Mouse (Mus musculus) midbrain, embryonic 14.5 days (tissue): ENCODE data around the gene Ern2. TPM values are rescaled to one million over a fixed set of nuclear protein-coding genes. Genes with fewer than 3 reads are reported as not detected.

Experiments
- ATAC-seq: fragments of 200-750 bp; cut with Nextera tagmentation; 2 replicates; pipeline ENCODE4 v1.8.0; 2017; ENCODE audit warnings: moderate number of reproducible peaks, moderate library complexity; ENCODE audit not compliant: low FRiP score, low TSS enrichment
- DNase-seq: peaks from one replicate; pipeline ENCODE4 v3.0.0-alpha.2; 2015
- H3K27ac ChIP-seq: fragments of 300-500 bp; sonication (generic); replicated peaks from 2 replicates; pipeline ENCODE4 v1.5.1; 2014; ENCODE audit warnings: mild to moderate bottlenecking, low read depth, low read length, moderate library complexity
- H3K27me3 ChIP-seq: fragments of 300-500 bp; sonication (generic); 2 replicates; pipeline ENCODE4 v1.6.1; 2014; ENCODE audit warnings: low read length, control low read depth, mixed read lengths; ENCODE audit not compliant: control insufficient read depth, insufficient read depth
- H3K36me3 ChIP-seq: fragments of 300-500 bp; sonication (generic); 2 replicates; pipeline ENCODE4 v1.6.1; 2014; ENCODE audit warnings: low read length, control low read depth; ENCODE audit not compliant: control insufficient read depth, insufficient read depth
- H3K4me1 ChIP-seq: fragments of 300-500 bp; sonication (generic); 2 replicates; pipeline ENCODE4 v1.6.1; 2014; ENCODE audit warnings: mild to moderate bottlenecking, antibody characterized with exemption, low read length, control low read depth; ENCODE audit not compliant: control insufficient read depth, insufficient read depth
- H3K4me2 ChIP-seq: fragments of 300-500 bp; sonication (generic); 2 replicates; pipeline ENCODE4 v1.6.1; 2014; ENCODE audit warnings: mild to moderate bottlenecking, low read length, moderate library complexity
- H3K4me3 ChIP-seq: fragments of 300-500 bp; sonication (generic); replicated peaks from 2 replicates; pipeline ENCODE4 v1.5.1; 2014; ENCODE audit warnings: low read depth, low read length
- H3K9ac ChIP-seq: fragments of 300-500 bp; sonication (generic); replicated peaks from 2 replicates; pipeline ENCODE4 v1.6.1; 2014; ENCODE audit warnings: mild to moderate bottlenecking, low read length, moderate library complexity
- H3K9me3 ChIP-seq: fragments of 300-500 bp; sonication (generic); 2 replicates; pipeline ENCODE4 v1.6.1; 2016; ENCODE audit warnings: low read length, control low read depth, mixed read lengths; ENCODE audit not compliant: control insufficient read depth
- WGBS: fragments of 180-500 bp; shearing (Covaris S2); extraction: QIAGEN DNeasy Blood & Tissue Kit; methylation state at CpG from one replicate; pipeline ENCODE4 v1.1.7; 2014; 5-methylcytosine and 5-hydroxymethylcytosine counted together
- polyA plus RNA-seq: library from polyadenylated mRNA; unstranded; fragments of >200 nt; fragmentation: Nextera tagmentation; extraction: Ambion mirVana; gene quantifications from 2 replicates; pipeline ENCODE4 v1.2.1, GENCODE M21; 2014

The Ern2 gene
- polyA plus RNA-seq, 1 experiment from 2014 or later: 1.1 TPM

DNA sequence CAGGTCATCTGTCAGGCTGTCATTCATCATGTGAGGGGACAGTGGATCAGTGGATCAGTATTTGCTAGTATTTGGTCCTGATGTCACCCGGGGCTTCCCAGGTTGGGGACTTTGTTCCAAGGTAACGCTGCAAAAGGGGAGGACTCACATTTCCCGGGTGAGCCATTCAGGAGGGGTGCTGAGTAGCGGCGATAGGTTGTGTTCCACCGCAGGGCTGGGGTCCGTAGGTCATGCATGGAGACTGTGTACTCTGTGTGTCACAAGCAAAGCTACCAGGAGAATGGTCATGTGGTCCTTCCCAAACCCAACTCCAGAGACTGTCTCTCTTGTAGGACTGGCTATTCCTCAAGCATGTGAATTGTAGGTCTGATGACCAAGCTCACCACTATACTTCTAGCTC, 5.3 kb downstream of the Ern2 start:
- Histone ChIP-seq H3K36me3 (no peaks in the 10 kb centered on the region), H3K27ac (no peak overlapping the region), H3K9me3 (no peaks in the 10 kb centered on the region), H3K9ac (no peak overlapping the region), H3K4me2 (no peak overlapping the region), H3K27me3 (no peaks in the 10 kb centered on the region), H3K4me1 (no peaks in the 10 kb centered on the region), H3K4me3 (no peak overlapping the region)
- ATAC-seq (no peak), DNase-seq (no peak)
- WGBS: 87% methylated on average over 7 of the region's 7 CpGs

DNA sequence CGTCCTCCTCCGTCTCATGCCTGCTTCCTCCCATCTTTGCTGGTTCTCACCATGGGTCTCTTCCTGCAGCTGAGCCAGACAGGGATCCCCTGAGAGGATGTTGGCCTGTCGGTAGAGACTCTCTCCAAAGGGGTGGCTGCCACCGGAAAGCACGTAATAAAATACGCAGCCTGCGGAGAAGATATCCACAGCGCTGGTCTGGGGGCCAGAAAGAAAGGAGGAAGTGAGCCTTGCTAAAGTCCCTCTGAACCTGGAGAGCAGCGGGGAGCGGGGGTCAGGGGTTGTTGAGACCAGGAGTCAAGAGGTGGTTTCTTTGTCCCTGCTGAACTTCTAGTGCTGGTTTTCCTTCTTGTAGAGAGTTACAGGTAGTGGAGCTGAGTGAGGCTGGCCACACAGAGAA, 14.4 kb downstream of the Ern2 start:
- no peaks in the 10 kb centered on the region for H3K4me1 ChIP-seq
- ATAC-seq: no peak
- H3K27me3 ChIP-seq: no peaks in the 10 kb centered on the region
- H3K4me2 ChIP-seq: no peak overlapping the region
- 84% methylated on average over 10 of the region's 10 CpGs for WGBS
- peaks cover 24% of the 10 kb centered on the region; the same call in 1 of the 2 replicates for H3K36me3 ChIP-seq
- DNase-seq: no peak
- no peak overlapping the region for H3K4me3 ChIP-seq
- H3K27ac ChIP-seq: no peak overlapping the region
- no peak overlapping the region for H3K9ac ChIP-seq
- H3K9me3 ChIP-seq: no peaks in the 10 kb centered on the region

DNA sequence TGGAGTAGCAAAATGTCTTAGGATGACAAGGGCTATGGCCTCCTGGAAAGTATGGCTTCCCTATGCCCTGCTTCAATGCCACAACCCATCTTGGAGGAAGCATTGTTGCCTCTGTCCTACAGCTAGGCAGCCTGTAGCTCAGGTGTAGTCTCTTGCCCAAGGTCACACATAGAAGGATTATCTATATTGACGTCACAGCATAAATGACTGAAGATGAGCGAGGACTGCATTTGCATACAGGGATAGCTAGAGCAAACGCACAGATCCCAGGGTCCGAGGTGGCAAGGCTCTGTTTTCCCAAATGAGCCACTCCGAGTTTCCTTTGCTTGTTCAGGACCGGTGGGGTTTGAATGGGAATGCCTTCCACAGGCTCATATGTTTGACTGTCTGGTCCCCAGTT, 15.3 kb downstream of the Ern2 start:
- 80% methylated on average over 6 of the region's 6 CpGs for WGBS

DNA sequence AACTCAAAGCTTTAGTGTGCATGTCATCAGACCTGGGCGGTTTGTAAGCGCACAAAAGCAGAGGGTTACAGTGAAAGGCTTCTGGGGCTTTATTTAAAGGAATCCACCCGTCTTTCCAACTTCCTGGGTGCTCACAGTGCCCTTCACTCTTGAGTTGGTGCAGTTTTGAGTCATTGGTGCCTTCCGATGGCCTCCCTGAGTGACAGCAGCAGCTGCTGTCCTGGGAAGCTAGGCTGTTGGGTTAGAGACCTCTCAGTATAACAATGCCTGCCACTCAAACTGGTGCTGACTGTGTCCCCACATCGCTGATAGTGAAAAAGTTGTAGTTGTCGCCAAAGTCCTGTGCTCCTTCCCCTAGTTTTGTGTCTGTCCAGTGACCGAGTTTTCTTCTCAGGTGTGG, 18.8 kb downstream of the Ern2 start:
- H3K36me3 ChIP-seq: peaks cover 34% of the 10 kb centered on the region; the same call in 1 of the 2 replicates

More for the DNA sequence above, 15.3 kb downstream of the Ern2 start:
- no peak for ATAC-seq
- H3K27ac ChIP-seq: no peak overlapping the region
- DNase-seq: no peak
- no peak overlapping the region for H3K9ac ChIP-seq
- H3K36me3 ChIP-seq: peaks cover 30% of the 10 kb centered on the region; the same call in 1 of the 2 replicates
- H3K9me3 ChIP-seq: no peaks in the 10 kb centered on the region
- H3K4me1 ChIP-seq: no peaks in the 10 kb centered on the region
- H3K27me3 ChIP-seq: no peaks in the 10 kb centered on the region
- H3K4me3 ChIP-seq: no peak overlapping the region
- no peak overlapping the region for H3K4me2 ChIP-seq

DNA sequence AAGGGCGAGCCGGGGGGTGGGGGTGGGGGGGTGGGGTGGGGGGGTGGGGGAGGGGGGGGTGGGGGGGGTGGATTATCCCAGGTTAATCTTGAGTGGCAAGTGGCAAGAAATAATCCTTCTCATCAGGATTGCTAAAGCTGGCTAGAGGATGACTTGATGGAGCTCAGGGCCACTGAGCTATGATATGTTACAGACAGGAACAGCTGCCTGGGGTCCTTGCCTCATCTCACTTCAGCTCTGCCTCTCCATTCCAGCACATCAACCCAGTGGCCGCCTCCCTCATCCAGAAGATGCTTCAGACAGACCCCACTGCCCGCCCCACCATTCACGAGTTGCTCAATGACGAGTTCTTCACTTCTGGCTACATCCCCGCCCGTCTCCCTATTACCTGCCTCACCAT, 22.2 kb downstream of the Ern2 start:
- H3K36me3 ChIP-seq: peaks cover 23% of the 10 kb centered on the region; the same call in 1 of the 2 replicates
- no peak for DNase-seq
- no peak for ATAC-seq
- H3K27ac ChIP-seq: no peak overlapping the region
- peaks cover 12% of the 10 kb centered on the region; the same call in 1 of the 2 replicates for H3K4me1 ChIP-seq
- no peak overlapping the region for H3K4me3 ChIP-seq
- no peaks in the 10 kb centered on the region for H3K27me3 ChIP-seq
- no peak overlapping the region for H3K9ac ChIP-seq
- WGBS: 90% methylated on average over 8 of the region's 8 CpGs
- H3K4me2 ChIP-seq: no peak overlapping the region
- H3K9me3 ChIP-seq: no peaks in the 10 kb centered on the region

More for the DNA sequence above, 18.8 kb downstream of the Ern2 start:
- Histone ChIP-seq H3K4me2 (no peak overlapping the region), H3K9ac (no peak overlapping the region), H3K4me1 (no peaks in the 10 kb centered on the region), H3K27ac (no peak overlapping the region), H3K4me3 (no peak overlapping the region), H3K9me3 (no peaks in the 10 kb centered on the region), H3K27me3 (no peaks in the 10 kb centered on the region)
- ATAC-seq (no peak), DNase-seq (no peak)
- 92% methylated on average over 7 of the region's 7 CpGs for WGBS

DNA sequence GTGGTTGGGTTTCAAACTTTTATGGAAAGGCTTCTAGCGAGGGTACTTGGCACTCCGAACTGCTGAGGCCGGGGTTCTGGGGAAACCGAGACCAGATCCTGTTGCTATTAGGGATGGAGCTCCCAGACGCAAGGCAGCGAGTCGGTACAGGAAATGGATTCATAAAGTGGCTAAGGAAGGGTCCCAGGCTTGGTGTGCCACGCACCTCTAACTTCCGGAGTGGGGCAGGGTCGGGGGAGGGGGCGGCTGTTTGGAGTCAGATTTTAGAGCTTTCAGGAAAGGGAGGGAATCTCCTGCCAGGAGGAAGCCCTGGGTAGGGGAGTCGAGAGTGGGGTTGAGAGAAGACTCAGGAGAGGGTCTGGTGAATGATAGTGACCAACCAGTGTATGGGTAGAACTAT, 26.0 kb downstream of the Ern2 start:
- WGBS: under 1% methylated on average over 12 of the region's 12 CpGs
- DNase-seq (no peak), ATAC-seq (no peak)
- Histone ChIP-seq H3K27me3 (no peaks in the 10 kb centered on the region), H3K4me2 (peak overlapping the region; percentile 78), H3K27ac (no peak overlapping the region), H3K4me3 (peak overlapping the region; percentile 63), H3K9ac (peak overlapping the region; percentile 37; the same call in 1 of the 2 replicates), H3K36me3 (peaks cover 4% of the 10 kb centered on the region; the same call in 1 of the 2 replicates), H3K4me1 (peaks cover 18% of the 10 kb centered on the region), H3K9me3 (no peaks in the 10 kb centered on the region)

DNA sequence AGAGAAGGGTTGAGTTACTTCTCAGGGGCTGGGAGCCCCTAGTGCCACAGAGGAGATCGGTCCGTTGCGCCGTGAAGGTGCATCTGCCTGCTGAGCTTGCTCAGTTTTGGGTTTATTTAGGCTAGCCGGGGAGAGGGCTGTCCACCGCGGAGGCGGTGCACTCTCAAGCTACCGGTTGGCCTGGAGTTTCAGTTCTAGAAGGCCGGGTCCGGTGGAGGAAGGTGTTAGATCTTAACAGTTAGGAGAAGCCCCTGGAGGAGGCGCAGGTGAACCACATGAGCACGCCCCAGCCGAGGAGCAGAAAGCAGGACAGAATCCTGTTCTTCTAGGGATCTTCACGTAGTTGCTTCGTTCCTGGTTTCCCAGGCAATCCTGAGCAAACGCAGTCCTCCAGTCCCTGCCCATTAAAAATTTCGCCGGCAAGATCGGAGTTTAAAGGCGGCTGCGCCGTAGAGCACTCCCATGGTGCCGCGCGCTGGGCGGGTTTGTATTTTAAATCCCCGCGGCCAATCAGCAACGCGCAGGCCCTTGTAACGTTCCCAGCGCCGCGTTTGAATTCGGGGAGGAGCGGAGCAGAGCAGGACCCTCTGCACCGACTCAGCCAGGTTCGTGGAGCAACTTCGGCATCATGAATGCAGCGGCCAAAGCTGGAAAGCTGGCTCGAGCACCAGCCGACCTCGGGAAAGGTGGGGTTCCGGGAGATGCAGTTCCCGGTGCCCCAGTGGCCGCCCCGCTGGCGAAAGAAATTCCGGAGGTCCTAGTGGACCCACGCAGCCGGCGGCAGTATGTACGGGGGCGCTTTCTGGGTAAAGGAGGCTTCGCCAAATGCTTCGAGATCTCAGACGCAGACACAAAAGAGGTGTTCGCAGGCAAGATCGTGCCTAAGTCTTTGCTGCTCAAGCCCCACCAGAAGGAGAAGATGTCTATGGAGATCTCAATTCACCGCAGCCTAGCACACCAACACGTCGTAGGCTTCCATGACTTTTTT, 26.8 kb downstream of the Ern2 start, which contains the start of gene Plk1:
Gene Plk1, plus strand, starts transcription at position 525 of the 988 bp plus-strand sequence.
- no peaks in the 10 kb centered on the region for H3K27me3 ChIP-seq
- no peaks in the 10 kb centered on the region for H3K9me3 ChIP-seq
- peaks cover 18% of the 10 kb centered on the region for H3K4me1 ChIP-seq
- H3K4me2 ChIP-seq: peak within 1 kb of the TSS; percentile 78
- no peaks in the 10 kb centered on the region for H3K36me3 ChIP-seq
- DNase-seq: peak; percentile 95
- WGBS: under 1% methylated on average over 63 of the region's 63 CpGs
- peak within 1 kb of the TSS; percentile 44 for H3K9ac ChIP-seq
- peak; percentile 93 for ATAC-seq
- H3K4me3 ChIP-seq: peak within 1 kb of the TSS; percentile 63
- H3K27ac ChIP-seq: peak within 1 kb of the TSS; percentile 55; the same call in 1 of the 2 replicates

DNA sequence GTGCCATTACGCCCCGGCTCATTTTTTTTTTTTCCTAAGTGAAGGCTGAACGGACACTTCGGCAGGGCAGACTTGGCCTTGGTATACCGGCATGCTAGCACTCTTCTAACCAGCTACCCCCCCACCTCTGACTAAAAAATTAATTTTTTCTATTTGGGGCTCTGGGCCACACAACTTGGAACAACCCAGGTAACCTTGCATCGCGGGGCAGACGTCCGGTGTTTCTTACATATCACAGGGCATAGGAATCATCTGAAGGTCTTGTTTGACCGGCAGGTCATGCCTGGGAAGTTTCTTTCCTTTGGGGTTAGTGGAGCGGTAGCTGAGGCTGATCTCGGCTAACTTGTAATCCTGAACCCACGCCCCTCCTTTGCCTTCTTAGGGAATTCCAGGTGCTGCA, 27.5 kb downstream of the Ern2 start:
- Histone ChIP-seq H3K36me3 (no peaks in the 10 kb centered on the region), H3K9me3 (no peaks in the 10 kb centered on the region), H3K27ac (0 out of 2 replicates have a peak overlapping the region, but pooled peaks have one; percentile 55), H3K9ac (peak overlapping the region; percentile 44), H3K4me2 (peak overlapping the region; percentile 78), H3K4me1 (peaks cover 18% of the 10 kb centered on the region), H3K4me3 (peak overlapping the region; percentile 63), H3K27me3 (no peaks in the 10 kb centered on the region)
- no peak for ATAC-seq
- WGBS: 3% methylated on average over 13 of the region's 13 CpGs
- no peak for DNase-seq
